Mouse (Mus musculus): ENCODE results near the gene Cdh13. TPM values are rescaled to one million over a fixed set of nuclear protein-coding genes. Genes with fewer than 3 reads are reported as not detected.

The Cdh13 gene
- total RNA-seq (2023): not detected

DNA sequence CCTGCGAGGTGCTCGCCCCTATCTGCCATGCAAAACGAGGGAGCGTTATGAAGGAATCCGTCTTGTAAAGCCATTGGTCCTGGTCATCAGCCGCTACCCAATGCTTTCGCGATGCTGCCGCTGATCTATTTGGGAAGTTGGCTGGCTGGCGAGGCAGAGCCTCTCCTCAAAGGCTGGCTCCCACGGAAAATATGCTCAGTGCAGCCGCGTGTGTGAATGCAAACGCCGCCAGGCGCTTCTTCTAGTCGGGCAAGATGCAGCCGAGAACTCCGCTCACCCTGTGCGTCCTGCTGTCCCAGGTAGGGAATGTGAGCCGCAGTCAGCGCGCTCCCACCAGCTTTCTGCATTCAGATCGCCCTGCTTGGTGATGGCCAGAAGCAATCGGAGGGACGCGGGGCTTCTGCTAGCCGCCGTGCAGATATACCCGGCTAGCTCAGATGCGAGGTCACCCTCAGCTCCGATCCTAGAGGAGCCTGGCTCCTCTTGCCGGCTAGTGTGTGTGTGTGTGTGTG is at the start of gene Cdh13:
Cdh13 (plus strand) TSS at position 134 of the 512 bp plus-strand sequence.

DNA sequence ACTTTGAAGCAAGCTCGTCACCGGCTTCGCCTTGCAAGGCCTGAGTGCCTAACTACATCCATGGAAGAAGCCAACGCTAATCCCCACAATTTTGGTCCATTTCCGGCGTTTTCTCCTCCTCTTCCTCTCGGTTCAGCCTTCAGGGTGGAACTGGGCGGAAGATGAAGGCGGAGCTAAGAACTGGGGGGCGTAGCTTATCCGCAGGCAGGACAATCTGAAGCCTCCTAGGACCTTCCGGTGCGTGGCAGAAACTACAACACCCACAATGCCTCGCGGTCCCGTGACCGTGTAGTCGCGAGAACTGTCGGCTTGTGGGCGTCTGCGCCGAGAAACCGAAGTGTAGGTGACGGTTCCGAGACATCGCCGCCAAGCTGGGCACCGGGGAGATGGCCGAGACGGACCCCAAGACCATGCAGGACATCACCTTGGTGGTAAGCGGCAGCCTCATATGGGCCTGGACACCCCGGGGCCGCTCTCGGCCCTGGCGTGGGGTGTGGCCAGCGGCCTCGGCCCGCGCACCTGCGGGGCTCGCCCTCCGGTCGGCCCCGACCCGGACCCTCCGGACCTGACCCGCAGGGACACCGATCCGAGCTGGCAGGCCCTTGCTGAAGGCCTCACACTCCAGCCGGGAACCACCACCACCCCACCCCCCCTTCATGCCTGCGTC is 1060.8 kb downstream of the Cdh13 start, which contains the start of gene Hsbp1:
Hsbp1 (plus strand) TSS at position 299 of the 667 bp plus-strand sequence.

